Mouse (Mus musculus) intestine, postnatal 0 days (tissue): ENCODE measurements around the gene Vcpkmt. TPM values are rescaled to one million over a fixed set of nuclear protein-coding genes. Genes with fewer than 3 reads are reported as not detected.

Experiments
- ATAC-seq: fragments of 200-750 bp; cut with Nextera tagmentation; 2 replicates; pipeline ENCODE4 v1.8.0; 2017; ENCODE audit warnings: mild to moderate bottlenecking, moderate TSS enrichment, moderate library complexity
- H3K27ac ChIP-seq: fragments of 300-500 bp; sonication (generic); 2 replicates; pipeline ENCODE4 v1.5.1; 2014; ENCODE audit warnings: mild to moderate bottlenecking, low read depth, low read length, moderate library complexity
- H3K27me3 ChIP-seq: fragments of 300-500 bp; sonication (generic); replicated peaks from 2 replicates; pipeline ENCODE4 v1.6.1; 2014; ENCODE audit warnings: low read length, mixed read lengths; ENCODE audit not compliant: control insufficient read depth, insufficient read depth
- H3K36me3 ChIP-seq: fragments of 300-500 bp; sonication (generic); 2 replicates; pipeline ENCODE4 v1.6.1; 2014; ENCODE audit warnings: mild to moderate bottlenecking, moderate library complexity; ENCODE audit not compliant: control insufficient read depth, insufficient read depth
- H3K4me1 ChIP-seq: fragments of 300-500 bp; sonication (generic); replicated peaks from 2 replicates; pipeline ENCODE4 v1.6.1; 2014; ENCODE audit warnings: antibody characterized with exemption, low read length, mixed read lengths; ENCODE audit not compliant: control insufficient read depth, insufficient read depth
- H3K4me2 ChIP-seq: fragments of 300-500 bp; sonication (generic); replicated peaks from 2 replicates; pipeline ENCODE4 v1.6.1; 2014; ENCODE audit warnings: low read depth, mild to moderate bottlenecking, moderate library complexity
- H3K4me3 ChIP-seq: fragments of 300-500 bp; sonication (generic); 2 replicates; pipeline ENCODE4 v1.5.1; 2014; ENCODE audit warnings: low read depth, low read length
- H3K9ac ChIP-seq: fragments of 300-500 bp; sonication (generic); 2 replicates; pipeline ENCODE4 v1.6.1; 2014; ENCODE audit warnings: mild to moderate bottlenecking, low read depth, low read length
- H3K9me3 ChIP-seq: fragments of 300-500 bp; sonication (generic); 2 replicates; pipeline ENCODE4 v1.6.1; 2016; ENCODE audit warnings: mixed run types; ENCODE audit not compliant: control insufficient read depth
- CTCF ChIP-seq: sonication (generic); IDR thresholded peaks from 2 replicates; pipeline ENCODE4 v1.5.1; 2016; ENCODE audit warnings: low read depth, mild to moderate bottlenecking, control low read depth, antibody characterized with exemption, moderate library complexity
- WGBS: fragments of 180-500 bp; shearing (Covaris S2); extraction: QIAGEN DNeasy Blood & Tissue Kit; methylation state at CpG from one replicate; pipeline ENCODE4 v1.1.7; 2014; 5-methylcytosine and 5-hydroxymethylcytosine counted together
- polyA plus RNA-seq: library from polyadenylated mRNA; unstranded; fragments of >200 nt; fragmentation: Nextera tagmentation; extraction: Ambion mirVana; gene quantifications from 2 replicates; pipeline ENCODE4 v1.2.1, GENCODE M21; 2015

Gene Vcpkmt
- polyA plus RNA-seq, 1 experiment from 2014 or later = 19.4 TPM

DNA sequence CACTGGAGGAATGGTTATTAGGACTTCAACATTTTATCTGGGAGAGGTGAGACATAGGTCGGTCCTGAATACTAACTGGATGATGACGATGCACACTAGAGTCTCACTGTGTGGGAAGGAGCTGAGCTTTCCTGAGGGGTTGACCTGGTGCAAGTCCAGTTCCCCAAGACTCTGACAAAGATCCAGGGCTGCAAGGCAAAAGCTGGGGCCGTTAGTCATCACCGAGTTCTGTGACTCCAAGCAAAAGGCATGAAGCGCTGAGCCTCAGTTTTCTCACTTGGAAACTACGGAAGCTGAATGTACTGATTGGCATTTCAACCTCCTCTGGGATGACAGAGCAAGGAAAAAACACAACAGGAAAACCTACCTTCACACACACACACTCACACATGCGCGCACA is 40.5 kb downstream of the Vcpkmt start:
- no peak for TF ChIP-seq CTCF
- Histone ChIP-seq H3K4me1 (peaks cover 9% of the 10 kb centered on the region; the same call in 1 of the 2 replicates), H3K4me2 (no peak overlapping the region), H3K27ac (no peak overlapping the region), H3K36me3 (no peaks in the 10 kb centered on the region), H3K4me3 (no peak overlapping the region), H3K9me3 (no peaks in the 10 kb centered on the region), H3K9ac (no peak overlapping the region), H3K27me3 (no peaks in the 10 kb centered on the region)
- WGBS = 95% methylated on average over 8 of the region's 8 CpGs
- ATAC-seq = no peak

DNA sequence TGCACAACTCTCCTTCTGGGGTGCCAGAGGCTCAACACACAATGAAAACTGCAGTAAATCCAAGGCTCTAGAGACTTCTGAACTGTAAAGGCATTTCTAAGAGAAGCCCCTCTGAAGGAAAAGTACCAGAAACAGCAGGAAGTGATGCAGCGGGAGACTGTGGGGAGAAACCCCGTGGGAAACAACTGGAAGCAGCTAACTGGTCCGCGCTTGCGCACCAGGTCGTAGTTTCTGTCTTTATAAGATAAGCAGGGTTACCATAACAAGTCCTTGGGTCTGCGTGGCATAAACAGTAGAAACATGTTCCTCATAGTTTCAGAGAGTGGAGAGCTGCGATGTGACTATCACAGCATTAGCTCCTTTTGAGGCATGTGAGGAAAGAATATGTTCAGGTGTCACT is 41.2 kb downstream of the Vcpkmt start:
- Histone ChIP-seq H3K27ac (no peak overlapping the region), H3K4me2 (no peak overlapping the region), H3K9me3 (no peaks in the 10 kb centered on the region), H3K4me1 (peaks cover 9% of the 10 kb centered on the region; the same call in 1 of the 2 replicates), H3K27me3 (no peaks in the 10 kb centered on the region), H3K9ac (no peak overlapping the region), H3K4me3 (no peak overlapping the region), H3K36me3 (no peaks in the 10 kb centered on the region)
- WGBS = 72% methylated on average over 8 of the region's 8 CpGs
- no peak for TF ChIP-seq CTCF
- no peak for ATAC-seq

DNA sequence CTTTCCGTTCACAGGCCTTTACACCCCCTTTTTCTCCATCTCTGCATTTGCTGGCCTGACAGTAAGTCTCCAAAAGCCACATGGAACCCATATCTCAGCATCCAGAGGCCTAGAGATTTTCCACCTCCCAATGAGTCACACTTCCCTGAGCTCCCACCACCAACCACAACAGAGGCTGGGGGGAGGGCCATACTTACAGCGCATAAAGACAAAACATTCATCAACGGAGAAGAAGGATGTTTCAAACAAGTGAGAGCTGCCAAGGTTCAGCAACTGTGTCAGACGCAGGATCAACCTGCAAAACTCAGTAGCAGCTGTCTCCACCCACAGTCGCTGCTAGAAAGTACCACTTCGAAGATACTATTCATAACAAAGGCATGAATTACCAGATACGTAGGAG is 43.5 kb downstream of the Vcpkmt start:
- no peak for TF ChIP-seq CTCF
- ATAC-seq = no peak
- H3K9me3 ChIP-seq = no peaks in the 10 kb centered on the region
- no peak overlapping the region for H3K9ac ChIP-seq
- H3K36me3 ChIP-seq = no peaks in the 10 kb centered on the region
- H3K4me3 ChIP-seq = no peak overlapping the region
- no peak overlapping the region for H3K4me2 ChIP-seq
- H3K4me1 ChIP-seq = peaks cover 9% of the 10 kb centered on the region; the same call in 1 of the 2 replicates
- H3K27me3 ChIP-seq = no peaks in the 10 kb centered on the region
- 62% methylated on average over 7 of the region's 7 CpGs for WGBS
- no peak overlapping the region for H3K27ac ChIP-seq

DNA sequence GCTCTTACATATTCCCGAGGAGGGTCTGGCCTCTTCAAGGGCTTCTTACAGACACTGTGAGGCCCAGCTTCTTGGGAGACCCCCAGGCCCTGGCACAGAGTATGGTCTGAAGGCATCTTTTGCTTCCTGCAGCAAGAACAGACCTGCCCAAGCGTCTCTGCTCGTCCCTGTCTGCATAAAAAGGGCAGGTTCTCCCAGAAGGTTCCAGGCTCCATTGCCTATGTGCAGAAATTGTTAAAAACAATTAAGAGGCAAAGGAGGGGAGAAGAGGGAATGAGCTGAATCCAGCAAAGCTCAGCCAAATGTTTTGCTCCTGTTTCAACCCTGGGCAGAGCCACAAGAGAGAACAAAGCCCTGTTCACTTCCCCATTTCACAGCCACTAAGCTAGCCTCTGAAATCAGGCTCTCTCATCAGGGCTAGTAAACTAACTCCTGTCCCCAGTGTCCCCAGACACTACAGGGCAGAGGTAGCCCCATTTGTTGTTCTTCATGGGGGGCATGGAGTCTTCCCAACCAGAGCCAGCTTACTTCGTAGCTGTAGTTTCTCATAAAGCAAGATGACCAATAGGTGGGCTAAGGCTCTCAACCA is 44.4 kb downstream of the Vcpkmt start:
- Histone ChIP-seq H3K4me3 (peak overlapping the region; percentile 20), H3K27ac (peak overlapping the region; percentile 58), H3K9me3 (no peaks in the 10 kb centered on the region), H3K36me3 (no peaks in the 10 kb centered on the region), H3K9ac (peak overlapping the region; percentile 41; the same call in 1 of the 2 replicates), H3K4me1 (peaks cover 9% of the 10 kb centered on the region; the same call in 1 of the 2 replicates), H3K27me3 (no peaks in the 10 kb centered on the region), H3K4me2 (peak overlapping the region; percentile 61)
- WGBS = 48% methylated on average over 4 of the region's 4 CpGs
- ATAC-seq = no peak
- TF ChIP-seq CTCF = no peak

DNA sequence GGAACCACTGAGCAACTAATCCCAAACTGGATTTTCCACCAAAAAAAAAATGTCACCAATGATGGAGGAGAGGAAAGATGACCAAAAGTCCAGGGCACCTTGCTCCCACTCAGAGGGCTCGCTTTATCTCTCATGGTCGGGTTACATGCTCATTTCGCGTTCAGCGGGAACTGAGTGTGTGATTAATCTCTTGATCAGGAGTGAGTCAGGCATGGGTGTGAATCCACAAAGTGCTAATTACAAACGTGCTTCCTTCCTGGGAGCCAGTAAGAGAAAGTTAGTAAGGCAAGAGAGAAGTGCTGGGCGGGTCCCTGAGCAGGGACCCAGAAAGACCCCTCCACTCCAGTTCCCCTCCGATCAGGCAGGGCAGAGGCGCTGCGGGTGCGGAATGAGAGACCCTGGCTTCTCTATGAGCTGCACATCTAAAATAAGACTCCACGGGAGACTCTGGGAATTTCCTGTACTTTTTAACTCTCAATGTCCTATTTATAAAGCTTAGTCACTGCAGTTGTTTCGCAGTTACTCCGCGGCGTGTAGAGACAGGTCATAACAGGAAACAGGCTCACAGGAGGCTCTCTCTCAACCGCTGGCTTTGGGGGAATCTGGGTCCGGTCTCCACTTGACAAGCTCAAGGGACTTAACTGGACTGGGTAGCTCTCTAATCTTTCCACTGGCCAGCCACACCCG is 45.0 kb downstream of the Vcpkmt start:
- Histone ChIP-seq H3K9me3 (no peaks in the 10 kb centered on the region), H3K4me3 (peak overlapping the region; percentile 20), H3K36me3 (no peaks in the 10 kb centered on the region), H3K4me2 (peak overlapping the region; percentile 61), H3K4me1 (peaks cover 9% of the 10 kb centered on the region; the same call in 1 of the 2 replicates), H3K27me3 (no peaks in the 10 kb centered on the region), H3K9ac (peak overlapping the region; percentile 41), H3K27ac (peak overlapping the region; percentile 58)
- 7% methylated on average over 19 of the region's 19 CpGs for WGBS
- ATAC-seq = peak; percentile 55; the same call in 1 of the 2 replicates
- no peak for TF ChIP-seq CTCF

DNA sequence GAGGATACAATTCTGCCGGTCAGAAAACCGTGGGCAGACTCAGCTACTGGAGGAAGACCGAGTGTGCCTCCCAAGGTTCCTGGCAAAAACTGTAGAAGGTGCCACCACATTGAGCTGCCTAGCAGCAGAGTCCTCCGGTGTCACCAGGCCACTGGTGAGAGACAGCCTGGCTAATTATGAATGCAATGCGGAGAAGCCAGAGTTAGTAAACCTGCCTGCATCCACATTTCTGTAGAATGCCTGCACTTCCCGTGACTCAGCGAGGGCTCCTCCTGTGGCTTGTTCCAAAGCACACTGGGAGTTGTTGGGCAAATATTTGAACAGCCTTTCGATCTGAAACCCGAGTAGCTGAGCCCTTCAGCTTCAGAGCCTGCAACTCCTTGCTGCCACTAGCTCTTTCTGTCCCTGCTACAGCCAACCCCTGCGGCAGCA is 45.6 kb downstream of the Vcpkmt start:
- Histone ChIP-seq H3K9ac (0 out of 2 replicates have a peak overlapping the region, but pooled peaks have one; percentile 41), H3K4me1 (peaks cover 9% of the 10 kb centered on the region; the same call in 1 of the 2 replicates), H3K9me3 (no peaks in the 10 kb centered on the region), H3K36me3 (no peaks in the 10 kb centered on the region), H3K4me2 (peak overlapping the region; percentile 61), H3K4me3 (peak overlapping the region; percentile 20), H3K27ac (peak overlapping the region; percentile 58), H3K27me3 (no peaks in the 10 kb centered on the region)
- peak; percentile 62; the same call in 1 of the 2 replicates for ATAC-seq
- TF ChIP-seq CTCF = peak; percentile 27; the same call in 1 of the 2 replicates
- WGBS = 25% methylated on average over 10 of the region's 10 CpGs
